Mouse (Mus musculus): ENCODE results near the gene 4933416C03Rik.

4933416C03Rik gene

GRCm38 (mm10) chr10:116079396-116079795 lies 34.3 kb downstream of the 4933416C03Rik start:
- no peak for DNase-seq (ENCODE audit: low spot score)

GRCm38 (mm10) chr10:116078636-116079035 lies 35.1 kb downstream of the 4933416C03Rik start:
- DNase-seq (ENCODE audit: low spot score): no peak

- no peak for DNase-seq (ENCODE audit: low spot score)
Observed at GRCm38 (mm10) chr10:116075954-116076353, 37.8 kb downstream of the 4933416C03Rik start.

Measured in yolk sac, embryonic 10.5 days (tissue).